Mouse (Mus musculus) forelimb bud, embryonic 11.5 days (tissue): Measurements from ENCODE around the gene Prkd2.
A peak's percentile ranks its signal among the peaks of the same experiment; 100 is the strongest.

Experiments
- DNase-seq: peaks from one replicate; pipeline ENCODE4 v3.0.0-alpha.2; 2012; ENCODE audit warnings: low read depth, low spot score

The Prkd2 gene

GRCm38 (mm10) chr7:16893612-16894011 lies 50.9 kb downstream of the Prkd2 start:
- DNase-seq = no peak

GRCm38 (mm10) chr7:16894279-16894678 lies 51.6 kb downstream of the Prkd2 start:
- DNase-seq = no peak

- peak; percentile 89 for DNase-seq
Observed at GRCm38 (mm10) chr7:16895000-16895399, 52.3 kb downstream of the Prkd2 start.

GRCm38 (mm10) chr7:16895511-16895910 lies 52.8 kb downstream of the Prkd2 start:
- DNase-seq = no peak

GRCm38 (mm10) chr7:16900526-16900925 lies 57.8 kb downstream of the Prkd2 start:
- no peak for DNase-seq

GRCm38 (mm10) chr7:16903439-16903955 lies 60.8 kb downstream of the Prkd2 start:
- no peak for DNase-seq

GRCm38 (mm10) chr7:16904120-16904675 lies 61.5 kb downstream of the Prkd2 start:
- no peak for DNase-seq

GRCm38 (mm10) chr7:16905491-16906021 lies 62.9 kb downstream of the Prkd2 start:
- DNase-seq = no peak

- no peak for DNase-seq
Observed at GRCm38 (mm10) chr7:16906281-16906680, 63.6 kb downstream of the Prkd2 start, which contains the start of gene Ptgir. Ptgir (plus strand) TSS chr7:16906490.

GRCm38 (mm10) chr7:16906889-16907559 lies 64.3 kb downstream of the Prkd2 start:
- no peak for DNase-seq

GRCm38 (mm10) chr7:16907842-16908241 lies 65.1 kb downstream of the Prkd2 start:
- no peak for DNase-seq

- no peak for DNase-seq
Observed at GRCm38 (mm10) chr7:16908367-16908766, 65.7 kb downstream of the Prkd2 start.

- DNase-seq = no peak
Observed at GRCm38 (mm10) chr7:16908859-16909258, 66.2 kb downstream of the Prkd2 start.

GRCm38 (mm10) chr7:16909909-16910308 lies 67.2 kb downstream of the Prkd2 start:
- DNase-seq = no peak

- no peak for DNase-seq
Observed at GRCm38 (mm10) chr7:16911904-16912303, 69.2 kb downstream of the Prkd2 start.

- DNase-seq = no peak
Observed at GRCm38 (mm10) chr7:16912360-16912759, 69.7 kb downstream of the Prkd2 start.

- DNase-seq = peak; percentile 80
Observed at GRCm38 (mm10) chr7:16913806-16914452, 71.2 kb downstream of the Prkd2 start.

GRCm38 (mm10) chr7:16914453-16915343 lies 72.0 kb downstream of the Prkd2 start:
- DNase-seq = no peak

- DNase-seq = no peak
Observed at GRCm38 (mm10) chr7:16915461-16916340, 73.0 kb downstream of the Prkd2 start.
